Mouse (Mus musculus) 3T3-L1 (cell line): ENCODE data around the gene Sdk1.

Experiments
- DNase-seq: peaks from one replicate; pipeline ENCODE4 v3.0.0-alpha.2; 2015; ENCODE audit warnings: low read depth, low spot score

Sdk1 gene

GRCm38 (mm10) chr5:141994192-141994591, 752.9 kb downstream of the Sdk1 start:
- DNase-seq = no peak

- DNase-seq = peak; percentile 14
These were observed 759.0 kb downstream of the Sdk1 start for GRCm38 (mm10) chr5:142000247-142000646.

- DNase-seq = no peak
These were observed 759.8 kb downstream of the Sdk1 start for GRCm38 (mm10) chr5:142001131-142001530.

GRCm38 (mm10) chr5:142001973-142002372, 760.7 kb downstream of the Sdk1 start:
- DNase-seq = no peak

- no peak for DNase-seq
These were observed 768.9 kb downstream of the Sdk1 start for GRCm38 (mm10) chr5:142010189-142010588.

GRCm38 (mm10) chr5:142017001-142017400, 775.7 kb downstream of the Sdk1 start:
- no peak for DNase-seq

GRCm38 (mm10) chr5:142022877-142023580, 781.7 kb downstream of the Sdk1 start:
- DNase-seq = no peak

- no peak for DNase-seq
These were observed 783.2 kb downstream of the Sdk1 start for GRCm38 (mm10) chr5:142024448-142024847.

- DNase-seq = no peak
These were observed 795.2 kb downstream of the Sdk1 start for GRCm38 (mm10) chr5:142036536-142036935.

- no peak for DNase-seq
These were observed 797.9 kb downstream of the Sdk1 start for GRCm38 (mm10) chr5:142039236-142039635.

GRCm38 (mm10) chr5:142039891-142040530, 798.7 kb downstream of the Sdk1 start:
- DNase-seq = no peak

- DNase-seq = no peak
These were observed 800.0 kb downstream of the Sdk1 start for GRCm38 (mm10) chr5:142041226-142041802.

- no peak for DNase-seq
These were observed 820.5 kb downstream of the Sdk1 start for GRCm38 (mm10) chr5:142061781-142062180.

- DNase-seq = no peak
These were observed 830.0 kb downstream of the Sdk1 start for GRCm38 (mm10) chr5:142071322-142071721.

- DNase-seq = no peak
These were observed 832.6 kb downstream of the Sdk1 start for GRCm38 (mm10) chr5:142073901-142074300.

- no peak for DNase-seq
These were observed 833.5 kb downstream of the Sdk1 start for GRCm38 (mm10) chr5:142074561-142075500.

- peak; percentile 14 for DNase-seq
These were observed 839.4 kb downstream of the Sdk1 start for GRCm38 (mm10) chr5:142080661-142081060.

GRCm38 (mm10) chr5:142081076-142081475, 839.8 kb downstream of the Sdk1 start:
- no peak for DNase-seq

GRCm38 (mm10) chr5:142096377-142096841, 855.1 kb downstream of the Sdk1 start:
- DNase-seq = no peak

- no peak for DNase-seq
These were observed 858.9 kb downstream of the Sdk1 start for GRCm38 (mm10) chr5:142100176-142100575.

- DNase-seq = no peak
These were observed 866.1 kb downstream of the Sdk1 start for GRCm38 (mm10) chr5:142107434-142107833.

- no peak for DNase-seq
These were observed 870.7 kb downstream of the Sdk1 start for GRCm38 (mm10) chr5:142111989-142112388.
